Mouse (Mus musculus): ENCODE data around the gene Atp8a2. TPM values are rescaled to one million over a fixed set of nuclear protein-coding genes. Genes with fewer than 3 reads are reported as not detected.

Gene Atp8a2
- polyA plus RNA-seq, 1 experiment from 2014 or later = 9.0 TPM

- H3K36me3 ChIP-seq (ENCODE audit: control insufficient read depth, insufficient read depth, low read length) = peaks cover 9% of the 10 kb centered on the region
- no peak overlapping the region for H3K4me2 ChIP-seq (ENCODE audit: low read length)
- H3K9me3 ChIP-seq (ENCODE audit: control insufficient read depth, low read length) = no peaks in the 10 kb centered on the region
- H3K27me3 ChIP-seq (ENCODE audit: control insufficient read depth, insufficient read depth, low read length) = no peaks in the 10 kb centered on the region
- H3K27ac ChIP-seq (replicated peaks in 1 of 2; ENCODE audit: control insufficient read depth in 1 of 2, insufficient read depth in 1 of 2, low read depth in 2 of 2, low read length in 2 of 2) = no peak overlapping the region
- 78% methylated on average over 9 of the region's 9 CpGs for WGBS
- H3K4me3 ChIP-seq (ENCODE audit: control insufficient read depth in 1 of 2, insufficient read depth in 1 of 2, low read depth in 1 of 2, low read length in 2 of 2) = no peak overlapping the region
- no peak for ATAC-seq (ENCODE audit: insufficient number of reproducible peaks, insufficient read depth, low FRiP score, low read depth)
- no peak overlapping the region for H3K9ac ChIP-seq (ENCODE audit: low read length)
- peaks cover 0 to 2% of the 10 kb centered on the region in 2 experiments; a peak in 1 of 4 replicates for H3K4me1 ChIP-seq (ENCODE audit: control insufficient read depth in 2 of 2, insufficient read depth in 2 of 2, low read length in 2 of 2)
Measured at GRCm38 (mm10) chr14:59633988-59634387, 563.0 kb downstream of the Atp8a2 start.

- 64% methylated on average over 5 of the region's 5 CpGs for WGBS
- no peak for ATAC-seq (ENCODE audit: insufficient number of reproducible peaks, insufficient read depth, low FRiP score, low read depth)
- no peak overlapping the region for H3K4me3 ChIP-seq (ENCODE audit: control insufficient read depth in 1 of 2, insufficient read depth in 1 of 2, low read depth in 1 of 2, low read length in 2 of 2)
- no peaks in the 10 kb centered on the region for H3K4me1 ChIP-seq (ENCODE audit: control insufficient read depth in 2 of 2, insufficient read depth in 2 of 2, low read length in 2 of 2)
- H3K27ac ChIP-seq (replicated peaks in 1 of 2; ENCODE audit: control insufficient read depth in 1 of 2, insufficient read depth in 1 of 2, low read depth in 2 of 2, low read length in 2 of 2) = no peak overlapping the region
- H3K9me3 ChIP-seq (ENCODE audit: control insufficient read depth, low read length) = no peaks in the 10 kb centered on the region
- no peak overlapping the region for H3K9ac ChIP-seq (ENCODE audit: low read length)
- no peaks in the 10 kb centered on the region for H3K27me3 ChIP-seq (ENCODE audit: control insufficient read depth, insufficient read depth, low read length)
- H3K36me3 ChIP-seq (ENCODE audit: control insufficient read depth, insufficient read depth, low read length) = peaks cover 9% of the 10 kb centered on the region
- no peak overlapping the region for H3K4me2 ChIP-seq (ENCODE audit: low read length)
Measured at GRCm38 (mm10) chr14:59633295-59633898, 563.6 kb downstream of the Atp8a2 start.

GRCm38 (mm10) chr14:59632067-59632466 lies 564.9 kb downstream of the Atp8a2 start:
- no peak for ATAC-seq (ENCODE audit: insufficient number of reproducible peaks, insufficient read depth, low FRiP score, low read depth)
- Histone ChIP-seq H3K9me3 (ENCODE audit: control insufficient read depth, low read length) (no peaks in the 10 kb centered on the region), H3K27me3 (ENCODE audit: control insufficient read depth, insufficient read depth, low read length) (no peaks in the 10 kb centered on the region), H3K9ac (ENCODE audit: low read length) (no peak overlapping the region), H3K4me3 (ENCODE audit: control insufficient read depth in 1 of 2, insufficient read depth in 1 of 2, low read depth in 1 of 2, low read length in 2 of 2) (no peak overlapping the region), H3K4me2 (ENCODE audit: low read length) (no peak overlapping the region), H3K27ac (replicated peaks in 1 of 2; ENCODE audit: control insufficient read depth in 1 of 2, insufficient read depth in 1 of 2, low read depth in 2 of 2, low read length in 2 of 2) (no peak overlapping the region; a peak in 1 of 4 replicates), H3K36me3 (ENCODE audit: control insufficient read depth, insufficient read depth, low read length) (peaks cover 9% of the 10 kb centered on the region), H3K4me1 (ENCODE audit: control insufficient read depth in 2 of 2, insufficient read depth in 2 of 2, low read length in 2 of 2) (no peaks in the 10 kb centered on the region; a peak in 1 of 4 replicates)
- 72% methylated on average over 6 of the region's 6 CpGs for WGBS

GRCm38 (mm10) chr14:59630096-59630495 lies 566.9 kb downstream of the Atp8a2 start:
- ATAC-seq (ENCODE audit: insufficient number of reproducible peaks, insufficient read depth, low FRiP score, low read depth) = no peak
- H3K36me3 ChIP-seq (ENCODE audit: control insufficient read depth, insufficient read depth, low read length) = peaks cover 9% of the 10 kb centered on the region
- H3K27ac ChIP-seq (replicated peaks in 1 of 2; ENCODE audit: control insufficient read depth in 1 of 2, insufficient read depth in 1 of 2, low read depth in 2 of 2, low read length in 2 of 2) = no peak overlapping the region
- WGBS = 88% methylated on average over 9 of the region's 9 CpGs
- no peak overlapping the region for H3K4me2 ChIP-seq (ENCODE audit: low read length)
- no peak overlapping the region for H3K4me3 ChIP-seq (ENCODE audit: control insufficient read depth in 1 of 2, insufficient read depth in 1 of 2, low read depth in 1 of 2, low read length in 2 of 2)
- no peaks in the 10 kb centered on the region for H3K27me3 ChIP-seq (ENCODE audit: control insufficient read depth, insufficient read depth, low read length)
- H3K9me3 ChIP-seq (ENCODE audit: control insufficient read depth, low read length) = no peaks in the 10 kb centered on the region
- H3K4me1 ChIP-seq (ENCODE audit: control insufficient read depth in 2 of 2, insufficient read depth in 2 of 2, low read length in 2 of 2) = peaks cover 0 to 11% of the 10 kb centered on the region in 2 experiments; a peak in 2 of 4 replicates
- no peak overlapping the region for H3K9ac ChIP-seq (ENCODE audit: low read length)

- Histone ChIP-seq H3K36me3 (ENCODE audit: control insufficient read depth, insufficient read depth, low read length) (peaks cover 9% of the 10 kb centered on the region), H3K9me3 (ENCODE audit: control insufficient read depth, low read length) (no peaks in the 10 kb centered on the region), H3K9ac (ENCODE audit: low read length) (no peak overlapping the region), H3K27me3 (ENCODE audit: control insufficient read depth, insufficient read depth, low read length) (no peaks in the 10 kb centered on the region), H3K27ac (replicated peaks in 1 of 2; ENCODE audit: control insufficient read depth in 1 of 2, insufficient read depth in 1 of 2, low read depth in 2 of 2, low read length in 2 of 2) (no peak overlapping the region), H3K4me1 (ENCODE audit: control insufficient read depth in 2 of 2, insufficient read depth in 2 of 2, low read length in 2 of 2) (peaks cover 0 to 11% of the 10 kb centered on the region in 2 experiments; a peak in 2 of 4 replicates), H3K4me3 (ENCODE audit: control insufficient read depth in 1 of 2, insufficient read depth in 1 of 2, low read depth in 1 of 2, low read length in 2 of 2) (no peak overlapping the region), H3K4me2 (ENCODE audit: low read length) (no peak overlapping the region)
- 88% methylated on average over 15 of the region's 15 CpGs for WGBS
- ATAC-seq (ENCODE audit: insufficient number of reproducible peaks, insufficient read depth, low FRiP score, low read depth) = no peak
Measured at GRCm38 (mm10) chr14:59629308-59629707, 567.7 kb downstream of the Atp8a2 start.

- Histone ChIP-seq H3K9ac (ENCODE audit: low read length) (peak overlapping the region; percentile 78), H3K9me3 (ENCODE audit: control insufficient read depth, low read length) (no peaks in the 10 kb centered on the region), H3K4me2 (ENCODE audit: low read length) (peak overlapping the region; percentile 95), H3K4me3 (ENCODE audit: control insufficient read depth in 1 of 2, insufficient read depth in 1 of 2, low read depth in 1 of 2, low read length in 2 of 2) (peak overlapping the region; percentile 35 to 68), H3K36me3 (ENCODE audit: control insufficient read depth, insufficient read depth, low read length) (peaks cover 9% of the 10 kb centered on the region), H3K4me1 (ENCODE audit: control insufficient read depth in 2 of 2, insufficient read depth in 2 of 2, low read length in 2 of 2) (peaks cover 0 to 11% of the 10 kb centered on the region in 2 experiments; a peak in 2 of 4 replicates), H3K27ac (replicated peaks in 1 of 2; ENCODE audit: control insufficient read depth in 1 of 2, insufficient read depth in 1 of 2, low read depth in 2 of 2, low read length in 2 of 2) (no peak overlapping the region), H3K27me3 (ENCODE audit: control insufficient read depth, insufficient read depth, low read length) (no peaks in the 10 kb centered on the region)
- no peak for ATAC-seq (ENCODE audit: insufficient number of reproducible peaks, insufficient read depth, low FRiP score, low read depth)
- WGBS = 46% methylated on average over 7 of the region's 7 CpGs
Measured at GRCm38 (mm10) chr14:59627823-59628222, 569.2 kb downstream of the Atp8a2 start.

- Histone ChIP-seq H3K9me3 (ENCODE audit: control insufficient read depth, low read length) (no peaks in the 10 kb centered on the region), H3K36me3 (ENCODE audit: control insufficient read depth, insufficient read depth, low read length) (peaks cover 9% of the 10 kb centered on the region), H3K9ac (ENCODE audit: low read length) (peak overlapping the region; percentile 78), H3K27ac (replicated peaks in 1 of 2; ENCODE audit: control insufficient read depth in 1 of 2, insufficient read depth in 1 of 2, low read depth in 2 of 2, low read length in 2 of 2) (no peak overlapping the region), H3K4me3 (ENCODE audit: control insufficient read depth in 1 of 2, insufficient read depth in 1 of 2, low read depth in 1 of 2, low read length in 2 of 2) (peak overlapping the region; percentile 56 to 68), H3K27me3 (ENCODE audit: control insufficient read depth, insufficient read depth, low read length) (no peaks in the 10 kb centered on the region), H3K4me1 (ENCODE audit: control insufficient read depth in 2 of 2, insufficient read depth in 2 of 2, low read length in 2 of 2) (peaks cover 0 to 11% of the 10 kb centered on the region in 2 experiments; a peak in 2 of 4 replicates), H3K4me2 (ENCODE audit: low read length) (peak overlapping the region; percentile 95)
- 49% methylated on average over 9 of the region's 9 CpGs for WGBS
- ATAC-seq (ENCODE audit: insufficient number of reproducible peaks, insufficient read depth, low FRiP score, low read depth) = no peak
Measured at GRCm38 (mm10) chr14:59627142-59627680, 569.8 kb downstream of the Atp8a2 start.

Data from heart, embryonic 14.5 days (tissue).